Mouse (Mus musculus) mouse trophoblast stem cell (cell line): ENCODE measurements around the gene Pla2r1.

Source experiments
- in situ Hi-C, 2 experiments: fragments of 300-500 bp; cut with MseI, MboI; formaldehyde crosslinking; loops; 2 replicates in 1 of 2; 3 replicates in 1 of 2; pipeline ENCODE4 v1.15.1; 2025

The Pla2r1 gene

GRCm38 (mm10) chr2:60552902-60553682, at the start of gene Pla2r1:
Gene Pla2r1 (minus strand): TSS chr2:60553308.
- in situ Hi-C loops, result no loop called here

- in situ Hi-C loops, result no loop called here
Observed at GRCm38 (mm10) chr2:60601326-60601725, 48.2 kb upstream of the Pla2r1 start.

- in situ Hi-C loops, result no loop called here
Observed at GRCm38 (mm10) chr2:60600863-60601262, 47.8 kb upstream of the Pla2r1 start.

- in situ Hi-C loops, result no loop called here
Observed at GRCm38 (mm10) chr2:60583416-60583815, 30.3 kb upstream of the Pla2r1 start.

GRCm38 (mm10) chr2:60554561-60554960, 1.5 kb upstream of the Pla2r1 start:
- in situ Hi-C loops, result no loop called here

GRCm38 (mm10) chr2:60552177-60552901, 769 bp downstream of the Pla2r1 start:
- in situ Hi-C loops, result no loop called here

- in situ Hi-C loops, result no loop called here
Observed at GRCm38 (mm10) chr2:60551673-60552072, 1.4 kb downstream of the Pla2r1 start.

- in situ Hi-C loops, result no loop called here
Observed at GRCm38 (mm10) chr2:60550521-60550920, 2.6 kb downstream of the Pla2r1 start.

- in situ Hi-C loops, result no loop called here
Observed at GRCm38 (mm10) chr2:60549851-60550250, 3.3 kb downstream of the Pla2r1 start.

GRCm38 (mm10) chr2:60546082-60546481, 7.0 kb downstream of the Pla2r1 start:
- in situ Hi-C loops, result no loop called here

- in situ Hi-C loops, result no loop called here
Observed at GRCm38 (mm10) chr2:60544006-60544405, 9.1 kb downstream of the Pla2r1 start.

GRCm38 (mm10) chr2:60541745-60542144, 11.4 kb downstream of the Pla2r1 start:
- in situ Hi-C loops, result no loop called here

GRCm38 (mm10) chr2:60540346-60540745, 12.8 kb downstream of the Pla2r1 start:
- in situ Hi-C loops, result no loop called here

- in situ Hi-C loops, result no loop called here
Observed at GRCm38 (mm10) chr2:60538710-60539109, 14.4 kb downstream of the Pla2r1 start.

- in situ Hi-C loops, result no loop called here
Observed at GRCm38 (mm10) chr2:60538274-60538673, 14.8 kb downstream of the Pla2r1 start.

- in situ Hi-C loops, result no loop called here
Observed at GRCm38 (mm10) chr2:60534755-60535154, 18.4 kb downstream of the Pla2r1 start.

GRCm38 (mm10) chr2:60533026-60533425, 20.1 kb downstream of the Pla2r1 start:
- in situ Hi-C loops, result no loop called here

- in situ Hi-C loops, result no loop called here
Observed at GRCm38 (mm10) chr2:60532495-60532894, 20.6 kb downstream of the Pla2r1 start.

GRCm38 (mm10) chr2:60515817-60516216, 37.3 kb downstream of the Pla2r1 start:
- in situ Hi-C loops, result no loop called here

GRCm38 (mm10) chr2:60514863-60515262, 38.2 kb downstream of the Pla2r1 start:
- in situ Hi-C loops, result no loop called here

- in situ Hi-C loops, result no loop called here
Observed at GRCm38 (mm10) chr2:60510718-60511117, 42.4 kb downstream of the Pla2r1 start.

- in situ Hi-C loops, result no loop called here
Observed at GRCm38 (mm10) chr2:60505145-60505544, 48.0 kb downstream of the Pla2r1 start.

- in situ Hi-C loops, result no loop called here
Observed at GRCm38 (mm10) chr2:60504718-60505117, 48.4 kb downstream of the Pla2r1 start.
